In genomic region chr16:25060266-25060665, GRCm38 (mm10) we compare ENCODE assay signal across 9 mouse cellular contexts.
DNase-seq lines count a peak whose midpoint lies in the region; ATAC-seq and TF ChIP-seq lines count a peak whose summit lies in the region.
"Had no signal": no experiment of that assay in that cellular context is flagged by ENCODE, and none has a peak within 500 bp of the region (broad histone marks: within the 10 kb centered on the region; RNA-seq: fewer than 3 reads in every experiment).

No protein-coding gene starts in this region.

- no peaks in the 10 kb centered on the region for H3K9me3 ChIP-seq in heart, embryonic 10.5 days
- H3K9me3 ChIP-seq in lung, embryonic 15.5 days: no peaks in the 10 kb centered on the region
- no peaks in the 10 kb centered on the region for H3K9me3 ChIP-seq in embryonic facial prominence, embryonic 12.5 days
- no peaks in the 10 kb centered on the region for H3K9me3 ChIP-seq in limb, embryonic 15.5 days

- WGBS in heart, embryonic 10.5 days: 80% methylated on average over 8 of the region's 8 CpGs
- 81% methylated on average over 8 of the region's 8 CpGs for WGBS in lung, embryonic 15.5 days
- WGBS in embryonic facial prominence, embryonic 12.5 days: 71% methylated on average over 8 of the region's 8 CpGs
- WGBS in limb, embryonic 15.5 days: 76% methylated on average over 8 of the region's 8 CpGs
- WGBS in thymus, adult 2 months: 90% methylated on average over 8 of the region's 8 CpGs

- no peak overlapping the region for H3K4me3 ChIP-seq in heart, embryonic 10.5 days
- H3K4me3 ChIP-seq in lung, embryonic 15.5 days: no peak overlapping the region
- H3K4me3 ChIP-seq in embryonic facial prominence, embryonic 12.5 days: no peak overlapping the region
- no peak overlapping the region for H3K4me3 ChIP-seq in limb, embryonic 15.5 days
- no peak overlapping the region for H3K4me3 ChIP-seq in thymus, adult 2 months (ENCODE audit: control insufficient read depth, insufficient read depth, low read length)

- no peak for ATAC-seq in lung, embryonic 15.5 days (ENCODE audit: borderline replicate concordance, extremely low read depth, low FRiP score, low TSS enrichment)
- ATAC-seq in embryonic facial prominence, embryonic 12.5 days (ENCODE audit: insufficient number of reproducible peaks, insufficient read depth, low FRiP score, low TSS enrichment): no peak
- no peak for ATAC-seq in limb, embryonic 15.5 days (ENCODE audit: insufficient number of reproducible peaks, low FRiP score, low TSS enrichment, low read depth)

- H3K4me2 ChIP-seq in lung, embryonic 15.5 days: peak overlapping the region; percentile 68; the same call in 1 of the 2 replicates
- peak overlapping the region; percentile 57; the same call in 1 of the 2 replicates for H3K4me2 ChIP-seq in embryonic facial prominence, embryonic 12.5 days (replicated peaks)
- H3K4me2 ChIP-seq in limb, embryonic 15.5 days: 0 out of 2 replicates have a peak overlapping the region, but pooled peaks have one; percentile 65

- peaks cover 25% of the 10 kb centered on the region for H3K4me1 ChIP-seq in heart, embryonic 10.5 days
- peaks cover 24% of the 10 kb centered on the region for H3K4me1 ChIP-seq in lung, embryonic 15.5 days
- peaks cover 16% of the 10 kb centered on the region for H3K4me1 ChIP-seq in embryonic facial prominence, embryonic 12.5 days
- H3K4me1 ChIP-seq in limb, embryonic 15.5 days: peaks cover 25% of the 10 kb centered on the region
- peaks cover 25% of the 10 kb centered on the region for H3K4me1 ChIP-seq in thymus, adult 2 months (replicated peaks; ENCODE audit: control insufficient read depth, insufficient read depth, low read length)

- H3K9ac ChIP-seq in lung, embryonic 15.5 days: no peak overlapping the region
- no peak overlapping the region for H3K9ac ChIP-seq in embryonic facial prominence, embryonic 12.5 days
- no peak overlapping the region for H3K9ac ChIP-seq in limb, embryonic 15.5 days

- TF ChIP-seq CTCF in thymus, adult 2 months (IDR thresholded peaks at IDR 0.05; ENCODE audit: borderline replicate concordance, control insufficient read depth, extremely low read depth, insufficient read depth, low read length, poor library complexity): no peak

- TF ChIP-seq POLR2A in thymus, adult 2 months (IDR thresholded peaks at IDR 0.05; ENCODE audit: control insufficient read depth, extremely low read depth, insufficient read depth, low read length, poor library complexity): no peak

- H3K27me3 ChIP-seq in heart, embryonic 10.5 days (ENCODE audit: insufficient read depth, poor library complexity, severe bottlenecking): no peaks in the 10 kb centered on the region
- peaks cover 5% of the 10 kb centered on the region; the same call in 1 of the 2 replicates for H3K27me3 ChIP-seq in lung, embryonic 15.5 days
- H3K27me3 ChIP-seq in embryonic facial prominence, embryonic 12.5 days: no peaks in the 10 kb centered on the region
- 0 out of 2 replicates have a peak, but pooled peaks cover 6% of the 10 kb centered on the region for H3K27me3 ChIP-seq in limb, embryonic 15.5 days
- no peaks in the 10 kb centered on the region for H3K27me3 ChIP-seq in thymus, adult 2 months (ENCODE audit: control insufficient read depth, insufficient read depth, low read length)

- DNase-seq in heart, embryonic 10.5 days (ENCODE audit: low spot score): peak; percentile 74
- no peak for DNase-seq in heart, adult 9 months (ENCODE audit: low spot score in 2 of 2)
- no peak for DNase-seq in lung, postnatal 25 days (ENCODE audit: low spot score)
- DNase-seq in frontal cortex, postnatal 36 days (ENCODE audit: low spot score in 2 of 2): no peak
- DNase-seq in thymus, adult 2 months: no peak
- DNase-seq: spleen, adult 18-20 months had no signal

- H3K36me3 ChIP-seq in heart, embryonic 10.5 days: no peaks in the 10 kb centered on the region
- no peaks in the 10 kb centered on the region for H3K36me3 ChIP-seq in lung, embryonic 15.5 days
- no peaks in the 10 kb centered on the region for H3K36me3 ChIP-seq in embryonic facial prominence, embryonic 12.5 days
- H3K36me3 ChIP-seq in limb, embryonic 15.5 days: no peaks in the 10 kb centered on the region
- no peaks in the 10 kb centered on the region for H3K36me3 ChIP-seq in thymus, adult 2 months (ENCODE audit: control insufficient read depth, insufficient read depth, low read length)

- peak overlapping the region; percentile 94 for H3K27ac ChIP-seq in heart, embryonic 10.5 days
- H3K27ac ChIP-seq in lung, embryonic 15.5 days: peak overlapping the region; percentile 99
- H3K27ac ChIP-seq in embryonic facial prominence, embryonic 12.5 days: peak overlapping the region; percentile 94
- peak overlapping the region; percentile 98 for H3K27ac ChIP-seq in limb, embryonic 15.5 days
- H3K27ac ChIP-seq in thymus, adult 2 months (ENCODE audit: control insufficient read depth, insufficient read depth, low read length): no peak overlapping the region
